Mouse (Mus musculus): ENCODE results near the gene Trim27. TPM values are rescaled to one million over a fixed set of nuclear protein-coding genes. Genes with fewer than 3 reads are reported as not detected.

The Trim27 gene
- polyA plus RNA-seq, 1 experiment from 2014 or later = 109 TPM

- H3K27me3 ChIP-seq = 0 out of 2 replicates have a peak, but pooled peaks cover 7% of the 10 kb centered on the region
- H3K9me3 ChIP-seq (replicated peaks) = no peaks in the 10 kb centered on the region
- H3K36me3 ChIP-seq (ENCODE audit: poor library complexity, severe bottlenecking) = no peaks in the 10 kb centered on the region
- H3K4me1 ChIP-seq = peaks cover 9% of the 10 kb centered on the region
- H3K4me3 ChIP-seq = peak overlapping the region; percentile 63
- WGBS = under 1% methylated on average over 27 of the region's 27 CpGs
- ATAC-seq = peak; percentile 50
- H3K4me2 ChIP-seq = peak overlapping the region; percentile 86
- no peak overlapping the region for H3K27ac ChIP-seq
- peak overlapping the region; percentile 50 for H3K9ac ChIP-seq
Measured at GRCm38 (mm10) chr13:21166936-21167909, 12.0 kb upstream of the Trim27 start.

GRCm38 (mm10) chr13:21167910-21168300, 11.3 kb upstream of the Trim27 start:
- Histone ChIP-seq H3K9ac (no peak overlapping the region), H3K4me2 (peak overlapping the region; percentile 86), H3K9me3 (replicated peaks) (no peaks in the 10 kb centered on the region), H3K4me1 (peaks cover 13% of the 10 kb centered on the region), H3K27me3 (0 out of 2 replicates have a peak, but pooled peaks cover 7% of the 10 kb centered on the region), H3K27ac (no peak overlapping the region), H3K36me3 (ENCODE audit: poor library complexity, severe bottlenecking) (no peaks in the 10 kb centered on the region), H3K4me3 (peak overlapping the region; percentile 63)
- ATAC-seq = peak; percentile 50
- WGBS = 0% methylated on average over 8 of the region's 8 CpGs

- H3K4me1 ChIP-seq = peaks cover 19% of the 10 kb centered on the region
- no peak for ATAC-seq
- no peaks in the 10 kb centered on the region for H3K9me3 ChIP-seq (replicated peaks)
- H3K4me3 ChIP-seq = peak overlapping the region; percentile 63
- peak overlapping the region; percentile 66 for H3K9ac ChIP-seq
- H3K4me2 ChIP-seq = peak overlapping the region; percentile 86
- WGBS = under 1% methylated on average over 16 of the region's 16 CpGs
- no peaks in the 10 kb centered on the region for H3K36me3 ChIP-seq (ENCODE audit: poor library complexity, severe bottlenecking)
- 0 out of 2 replicates have a peak, but pooled peaks cover 7% of the 10 kb centered on the region for H3K27me3 ChIP-seq
- H3K27ac ChIP-seq = peak overlapping the region; percentile 48; the same call in 1 of the 2 replicates
Measured at GRCm38 (mm10) chr13:21168371-21169011, 10.8 kb upstream of the Trim27 start.

- peaks cover 19% of the 10 kb centered on the region for H3K4me1 ChIP-seq
- H3K9ac ChIP-seq = peak overlapping the region; percentile 66
- no peak overlapping the region for H3K27ac ChIP-seq
- no peaks in the 10 kb centered on the region for H3K9me3 ChIP-seq (replicated peaks)
- peak overlapping the region; percentile 63 for H3K4me3 ChIP-seq
- H3K36me3 ChIP-seq (ENCODE audit: poor library complexity, severe bottlenecking) = no peaks in the 10 kb centered on the region
- 0 out of 2 replicates have a peak, but pooled peaks cover 7% of the 10 kb centered on the region for H3K27me3 ChIP-seq
- ATAC-seq = no peak
- peak overlapping the region; percentile 86 for H3K4me2 ChIP-seq
- WGBS = 4% methylated on average over 14 of the region's 14 CpGs
Measured at GRCm38 (mm10) chr13:21169121-21169656, 10.1 kb upstream of the Trim27 start.

GRCm38 (mm10) chr13:21169657-21170430, 9.4 kb upstream of the Trim27 start:
- Histone ChIP-seq H3K9me3 (replicated peaks) (no peaks in the 10 kb centered on the region), H3K4me1 (peaks cover 19% of the 10 kb centered on the region), H3K27me3 (0 out of 2 replicates have a peak, but pooled peaks cover 4% of the 10 kb centered on the region), H3K9ac (no peak overlapping the region), H3K4me3 (peak overlapping the region; percentile 63), H3K27ac (no peak overlapping the region), H3K36me3 (ENCODE audit: poor library complexity, severe bottlenecking) (no peaks in the 10 kb centered on the region), H3K4me2 (peak overlapping the region; percentile 86)
- under 1% methylated on average over 39 of the region's 39 CpGs for WGBS
- peak; percentile 84 for ATAC-seq

DNA sequence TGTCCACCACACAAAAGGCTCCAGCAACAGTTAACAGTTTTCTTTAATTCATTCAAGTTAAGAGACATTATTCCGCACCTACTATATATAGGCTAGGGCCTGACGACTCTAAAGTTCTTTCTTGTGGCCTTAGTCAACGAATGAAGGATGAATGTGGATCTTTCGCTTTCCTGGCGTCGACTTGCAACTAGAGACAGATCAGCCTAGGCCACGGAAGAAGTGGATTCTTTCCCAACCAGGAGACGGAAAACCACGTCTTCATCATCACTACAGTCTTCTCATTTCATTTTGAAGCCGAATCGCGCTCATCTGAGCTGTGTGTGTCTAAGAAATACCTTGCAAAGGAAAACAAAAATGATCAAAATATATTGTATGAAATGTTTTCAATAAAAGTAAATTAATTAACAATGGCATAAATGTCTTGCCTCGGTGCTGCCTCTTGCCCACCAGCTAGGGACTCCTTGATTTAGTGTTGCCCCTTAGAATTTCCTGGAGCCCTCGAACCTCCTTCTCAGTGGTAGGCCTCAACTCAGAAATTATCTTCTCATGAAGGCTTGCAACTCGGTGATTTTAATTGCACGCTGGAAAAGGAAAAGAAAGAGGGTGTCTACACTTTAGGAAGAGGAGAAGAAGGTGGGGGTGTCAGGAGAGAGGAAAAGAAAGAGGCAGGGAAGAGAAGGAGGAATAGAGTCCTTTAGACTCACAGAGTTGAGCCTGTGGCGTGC, 8.7 kb upstream of the Trim27 start:
- no peak for ATAC-seq
- H3K4me2 ChIP-seq = peak overlapping the region; percentile 86
- WGBS = 31% methylated on average over 17 of the region's 17 CpGs

DNA sequence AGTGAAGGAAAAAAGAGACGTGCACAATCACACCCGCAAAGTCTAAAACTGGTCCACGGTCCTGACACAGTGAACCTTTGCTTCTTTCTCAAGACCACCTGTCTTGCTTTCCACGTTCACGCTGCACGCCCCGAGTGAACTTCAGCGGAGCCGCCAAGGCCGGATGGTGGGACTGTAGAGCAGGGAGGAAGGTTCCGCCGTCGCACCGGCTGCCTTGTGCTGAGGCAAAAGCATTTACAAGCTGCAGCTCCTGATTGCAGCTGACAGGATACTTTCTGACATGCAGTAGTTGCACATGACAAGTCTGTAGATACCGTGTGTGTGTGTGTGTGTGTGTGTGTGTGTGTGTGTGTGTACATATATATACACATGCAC, 8.1 kb upstream of the Trim27 start:
- Histone ChIP-seq H3K4me3 (peak overlapping the region; percentile 63), H3K4me1 (peaks cover 19% of the 10 kb centered on the region), H3K9me3 (replicated peaks) (no peaks in the 10 kb centered on the region), H3K27me3 (0 out of 2 replicates have a peak, but pooled peaks cover 2% of the 10 kb centered on the region), H3K4me2 (peak overlapping the region; percentile 86), H3K27ac (peak overlapping the region; percentile 40; the same call in 1 of the 2 replicates), H3K9ac (peak overlapping the region; percentile 54), H3K36me3 (ENCODE audit: poor library complexity, severe bottlenecking) (no peaks in the 10 kb centered on the region)
- ATAC-seq = no peak
- 5% methylated on average over 15 of the region's 15 CpGs for WGBS

More for the DNA sequence above, 8.7 kb upstream of the Trim27 start:
- H3K9me3 ChIP-seq (replicated peaks) = no peaks in the 10 kb centered on the region
- H3K4me1 ChIP-seq = peaks cover 19% of the 10 kb centered on the region
- peak overlapping the region; percentile 63 for H3K4me3 ChIP-seq
- peak overlapping the region; percentile 40; the same call in 1 of the 2 replicates for H3K27ac ChIP-seq
- H3K27me3 ChIP-seq = 0 out of 2 replicates have a peak, but pooled peaks cover 4% of the 10 kb centered on the region
- no peaks in the 10 kb centered on the region for H3K36me3 ChIP-seq (ENCODE audit: poor library complexity, severe bottlenecking)
- H3K9ac ChIP-seq = peak overlapping the region; percentile 54

- H3K4me3 ChIP-seq = peak overlapping the region; percentile 63
- H3K9ac ChIP-seq = peak overlapping the region; percentile 39
- under 1% methylated on average over 12 of the region's 12 CpGs for WGBS
- no peaks in the 10 kb centered on the region for H3K9me3 ChIP-seq (replicated peaks)
- peak; percentile 37; the same call in 1 of the 2 replicates for ATAC-seq
- H3K4me2 ChIP-seq = peak overlapping the region; percentile 86
- H3K4me1 ChIP-seq = peaks cover 19% of the 10 kb centered on the region
- no peaks in the 10 kb centered on the region for H3K27me3 ChIP-seq
- no peaks in the 10 kb centered on the region for H3K36me3 ChIP-seq (ENCODE audit: poor library complexity, severe bottlenecking)
- no peak overlapping the region for H3K27ac ChIP-seq
Measured at GRCm38 (mm10) chr13:21171600-21172150, 7.6 kb upstream of the Trim27 start.

DNA sequence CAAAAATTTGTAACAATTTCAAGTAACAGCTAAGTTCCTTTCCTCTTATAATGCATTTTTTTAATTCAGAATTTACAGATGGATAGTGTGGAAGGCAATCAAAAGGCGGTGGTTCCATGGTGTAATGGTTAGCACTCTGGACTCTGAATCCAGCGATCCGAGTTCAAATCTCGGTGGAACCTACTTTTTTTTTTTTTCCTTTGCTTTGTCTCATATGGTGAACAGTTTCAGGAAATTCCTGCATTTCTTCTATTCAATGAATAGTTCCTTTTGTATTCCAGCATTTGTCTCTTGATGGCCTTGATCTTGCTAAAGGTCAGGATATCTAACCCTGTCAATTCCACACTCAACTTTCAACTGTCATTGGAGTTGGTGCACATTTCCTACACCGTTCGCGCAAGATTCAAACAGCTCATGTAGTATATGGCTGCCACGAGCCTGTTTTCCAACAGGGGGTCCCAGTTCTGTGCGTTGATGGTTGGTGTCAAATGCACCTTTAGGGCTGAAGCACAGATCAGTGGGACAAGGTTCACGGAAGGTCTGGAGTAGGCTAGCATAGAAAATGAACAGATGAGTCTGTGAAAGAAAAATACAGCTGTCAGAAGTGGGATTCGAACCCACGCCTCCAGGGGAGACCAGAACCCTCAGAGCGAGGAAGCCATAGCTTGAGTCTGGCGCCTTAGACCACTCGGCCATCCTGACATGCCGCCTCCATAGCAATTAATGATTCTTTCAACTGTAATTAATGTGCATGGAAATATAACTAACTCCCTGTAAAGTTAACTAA, 6.8 kb upstream of the Trim27 start:
- under 1% methylated on average over 16 of the region's 16 CpGs for WGBS
- no peak overlapping the region for H3K9ac ChIP-seq
- peaks cover 19% of the 10 kb centered on the region for H3K4me1 ChIP-seq

GRCm38 (mm10) chr13:21173072-21173471, 6.2 kb upstream of the Trim27 start:
- peak overlapping the region; percentile 86 for H3K4me2 ChIP-seq
- H3K36me3 ChIP-seq (ENCODE audit: poor library complexity, severe bottlenecking) = no peaks in the 10 kb centered on the region
- H3K27me3 ChIP-seq = no peaks in the 10 kb centered on the region
- H3K4me3 ChIP-seq = peak overlapping the region; percentile 63
- peak overlapping the region; percentile 51 for H3K9ac ChIP-seq
- no peak overlapping the region for H3K27ac ChIP-seq
- 1% methylated on average over 11 of the region's 11 CpGs for WGBS
- ATAC-seq = no peak; the same call in 1 of the 2 replicates
- H3K9me3 ChIP-seq (replicated peaks) = no peaks in the 10 kb centered on the region
- peaks cover 19% of the 10 kb centered on the region for H3K4me1 ChIP-seq

More for the DNA sequence above, 6.8 kb upstream of the Trim27 start:
- no peak overlapping the region for H3K27ac ChIP-seq
- H3K9me3 ChIP-seq (replicated peaks) = no peaks in the 10 kb centered on the region
- H3K4me2 ChIP-seq = peak overlapping the region; percentile 86
- no peaks in the 10 kb centered on the region for H3K27me3 ChIP-seq
- peak; percentile 41 for ATAC-seq
- peak overlapping the region; percentile 63 for H3K4me3 ChIP-seq
- no peaks in the 10 kb centered on the region for H3K36me3 ChIP-seq (ENCODE audit: poor library complexity, severe bottlenecking)

Data from forebrain, embryonic 13.5 days (tissue).